ENCODE assay signal across 14 mouse cellular contexts in genomic region chr6:148073599-148073998, GRCm38 (mm10).
"Had no signal": no experiment of that assay in that cellular context is flagged by ENCODE, and none has a peak within 500 bp of the region (broad histone marks: within the 10 kb centered on the region; RNA-seq: fewer than 3 reads in every experiment).

No protein-coding gene starts in this region.

- H3K4me2 ChIP-seq: liver, embryonic 13.5 days; midbrain, embryonic 11.5 days had no signal

- H3K27me3 ChIP-seq: liver, embryonic 13.5 days had no signal

- DNase-seq: kidney, postnatal 14 days; kidney, postnatal 4 days; layer of hippocampus, postnatal 36 days; liver, embryonic 13.5 days; lung, adult 2 months; lung, postnatal 14 days; lung, postnatal 4 days; midbrain, embryonic 14.5 days; right cerebral cortex, postnatal 25 days; thymus, adult 2 months; thymus, postnatal 14 days; thymus, postnatal 4 days had no signal

- H3K9me3 ChIP-seq: liver, embryonic 13.5 days had no signal

- H3K36me3 ChIP-seq: liver, embryonic 13.5 days had no signal

- H3K27ac ChIP-seq: left cerebral cortex, adult 2 months; liver, embryonic 13.5 days had no signal

- H3K4me1 ChIP-seq: liver, embryonic 13.5 days had no signal

- H3K4me3 ChIP-seq: left cerebral cortex, adult 2 months; liver, embryonic 13.5 days had no signal

- H3K9ac ChIP-seq: liver, embryonic 13.5 days had no signal
